Mouse (Mus musculus) myocyte (in vitro differentiated cells): Measurements from ENCODE around the gene Arid5b.

Source experiments
- MAX ChIP-seq: IDR thresholded peaks from one replicate; pipeline ENCODE4 v1.6.1; 2011; ENCODE audit warnings: low read depth, mild to moderate bottlenecking, control low read depth
- POLR2A ChIP-seq: IDR thresholded peaks from one replicate; pipeline ENCODE4 v1.6.1; 2011; ENCODE audit warnings: low read depth, mild to moderate bottlenecking, control low read depth, moderate library complexity; ENCODE audit not compliant: insufficient read length
- USF1 ChIP-seq: IDR thresholded peaks from one replicate; pipeline ENCODE4 v1.6.1; 2011; ENCODE audit warnings: low read depth, mild to moderate bottlenecking, control low read depth, moderate library complexity

- TF ChIP-seq POLR2A (no peak), MAX (no peak), USF1 (no peak)
These were observed 15.1 kb downstream of the Arid5b start for GRCm38 (mm10) chr10:68263296-68263968.
